Mouse (Mus musculus): ENCODE data around the gene Ddx39. TPM values are rescaled to one million over a fixed set of nuclear protein-coding genes. Genes with fewer than 3 reads are reported as not detected.

Gene Ddx39
- total and polyA plus RNA-seq, 3 experiments = 272 to 304 (median 279) TPM

DNA sequence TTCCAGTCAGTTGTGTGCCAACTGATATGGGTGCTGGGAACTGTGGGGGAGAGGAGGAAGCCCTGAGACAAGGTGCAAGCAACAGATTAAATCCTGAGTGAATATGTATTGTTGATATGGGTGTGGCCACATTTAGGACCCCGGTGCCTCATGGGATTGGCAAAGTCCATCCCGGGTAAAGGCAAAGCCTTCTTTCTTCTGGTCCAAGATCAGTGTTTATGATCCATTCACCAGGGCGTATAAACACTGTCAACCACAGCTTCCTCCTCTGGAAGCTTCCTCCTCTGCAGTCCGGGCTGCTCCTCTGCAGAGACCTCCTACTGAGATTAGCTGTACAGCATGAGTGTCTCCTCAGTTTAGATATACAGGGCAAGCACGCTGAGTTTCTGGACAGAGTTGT is 53.5 kb downstream of the Ddx39 start:
- peak overlapping the region; percentile 82 for H3K27ac ChIP-seq (ENCODE audit: control insufficient read depth, low read depth, low read length)
- peaks cover 21 to 53% of the 10 kb centered on the region in 2 experiments for H3K4me1 ChIP-seq (ENCODE audit: control insufficient read depth in 1 of 2, insufficient read depth in 2 of 2, low read length in 2 of 2)
- no peaks in the 10 kb centered on the region for H3K27me3 ChIP-seq (ENCODE audit: control insufficient read depth in 1 of 2, insufficient read depth in 2 of 2, low read length in 2 of 2)
- no peak for TF ChIP-seq MEF2A (IDR thresholded peaks at IDR 0.05; ENCODE audit: extremely low read depth, insufficient replicate concordance, low read depth, low read length, poor library complexity, severe bottlenecking)
- TF ChIP-seq USF1 (IDR thresholded peaks at IDR 0.05; ENCODE audit: low read depth, low read length) = peak; percentile 25; the same call in 1 of the 2 replicates
- no peak for TF ChIP-seq NELFE (IDR thresholded peaks at IDR 0.05; ENCODE audit: low read depth, low read length)
- peak; percentile 92 to 95 for TF ChIP-seq EP300 (IDR thresholded peaks at IDR 0.05; ENCODE audit: low read depth in 1 of 2, low read length in 2 of 2)
- no peak for TF ChIP-seq ZMIZ1 (IDR thresholded peaks at IDR 0.05; ENCODE audit: low read depth, low read length)
- TF ChIP-seq MYB (IDR thresholded peaks at IDR 0.05; ENCODE audit: low read depth, low read length) = no peak
- TF ChIP-seq TBP (IDR thresholded peaks at IDR 0.05; ENCODE audit: low read depth, low read length) = 0 out of 2 replicates have a peak, but pooled peaks have one; percentile 15
- TF ChIP-seq MAX (IDR thresholded peaks at IDR 0.05; ENCODE audit: low read length) = no peak
- no peak for TF ChIP-seq JUND (IDR thresholded peaks at IDR 0.05; ENCODE audit: low read depth, low read length)
- 0 out of 2 replicates have a peak, but pooled peaks have one; percentile 21 for TF ChIP-seq MYC (IDR thresholded peaks at IDR 0.05; ENCODE audit: low read depth, low read length)
- no peak for TF ChIP-seq MAZ (IDR thresholded peaks at IDR 0.05; ENCODE audit: low read depth, low read length)
- TF ChIP-seq SMC3 (IDR thresholded peaks at IDR 0.05; ENCODE audit: low read depth, low read length) = no peak
- peak; percentile 86 for TF ChIP-seq ETS1 (IDR thresholded peaks at IDR 0.05; ENCODE audit: low read depth, low read length)
- TF ChIP-seq CTCF (IDR thresholded peaks at IDR 0.05 in 2 of 3, conservative IDR thresholded peaks at IDR 0.05 in 1 of 3; ENCODE audit: control insufficient read depth in 1 of 3, insufficient read depth in 1 of 3, low read depth in 2 of 3, low read length in 3 of 3, poor library complexity in 1 of 3, severe bottlenecking in 1 of 3) = no peak
- TF ChIP-seq GATA1 (IDR thresholded peaks at IDR 0.05; ENCODE audit: low read depth, low read length) = peak; percentile 93
- TF ChIP-seq TAL1 (IDR thresholded peaks at IDR 0.05; ENCODE audit: low read length) = peak; percentile 97
- TF ChIP-seq RAD21 (IDR thresholded peaks at IDR 0.05; ENCODE audit: low read depth, low read length) = no peak
- no peak for TF ChIP-seq KAT2A (conservative IDR thresholded peaks at IDR 0.05; ENCODE audit: low read depth, low read length)
- no peak for TF ChIP-seq MAFK (IDR thresholded peaks at IDR 0.05; ENCODE audit: borderline replicate concordance, low read depth, low read length)
- TF ChIP-seq CHD1 (IDR thresholded peaks at IDR 0.05; ENCODE audit: low read depth, low read length) = no peak
- TF ChIP-seq BHLHE40 (IDR thresholded peaks at IDR 0.05; ENCODE audit: borderline replicate concordance, low read depth, low read length) = 0 out of 2 replicates have a peak, but pooled peaks have one; percentile 17
- no peak for TF ChIP-seq ZKSCAN1 (IDR thresholded peaks at IDR 0.05; ENCODE audit: low read depth, low read length)
- TF ChIP-seq TCF12 (IDR thresholded peaks at IDR 0.05; ENCODE audit: low read depth, low read length) = peak; percentile 96
- TF ChIP-seq RCOR1 (IDR thresholded peaks at IDR 0.05; ENCODE audit: low read depth, low read length) = peak; percentile 84
- no peak for TF ChIP-seq NRF1 (IDR thresholded peaks at IDR 0.05; ENCODE audit: insufficient read depth, low read depth, low read length, poor library complexity, severe bottlenecking)
- no peak for TF ChIP-seq CHD2 (IDR thresholded peaks at IDR 0.05; ENCODE audit: low read length)
- TF ChIP-seq SIN3A (IDR thresholded peaks at IDR 0.05; ENCODE audit: low read length) = peak; percentile 75; the same call in 1 of the 2 replicates
- peak overlapping the region in 1 of 2 experiments; percentile 6; a peak in 2 of 4 replicates for H3K4me3 ChIP-seq (ENCODE audit: control insufficient read depth in 1 of 2, insufficient read depth in 1 of 2, low read depth in 2 of 2, low read length in 2 of 2)
- peaks cover 0 to 29% of the 10 kb centered on the region in 2 experiments; a peak in 2 of 4 replicates for H3K36me3 ChIP-seq (ENCODE audit: control insufficient read depth in 1 of 2, insufficient read depth in 2 of 2, low read length in 2 of 2)
- peak overlapping the region; percentile 30 for H3K9ac ChIP-seq (ENCODE audit: control insufficient read depth, low read depth, low read length, poor library complexity, severe bottlenecking)
- peak; percentile 82 for DNase-seq (ENCODE audit: low read depth, low spot score)
- no peaks in the 10 kb centered on the region for H3K9me3 ChIP-seq (replicated peaks; ENCODE audit: insufficient read depth, low read length)
- no peaks in the 10 kb centered on the region; the same call in 1 of the 2 replicates for H3K79me2 ChIP-seq (ENCODE audit: control insufficient read depth, insufficient read depth, low read length, poor library complexity)
